Mouse (Mus musculus): ENCODE data around the gene Tm7sf2. TPM values are rescaled to one million over a fixed set of nuclear protein-coding genes. Genes with fewer than 3 reads are reported as not detected.

Tm7sf2 gene
- polyA plus RNA-seq, 1 experiment from 2014 or later: 49.1 TPM

- Histone ChIP-seq H3K9ac (no peak overlapping the region), H3K27me3 (no peaks in the 10 kb centered on the region), H3K36me3 (replicated peaks) (peaks cover 82% of the 10 kb centered on the region), H3K9me3 (replicated peaks) (no peaks in the 10 kb centered on the region), H3K4me2 (no peak overlapping the region), H3K4me3 (replicated peaks) (no peak overlapping the region), H3K27ac (replicated peaks) (no peak overlapping the region), H3K4me1 (replicated peaks) (peaks cover 29% of the 10 kb centered on the region)
- ATAC-seq (ENCODE audit: insufficient read depth): no peak
- 93% methylated on average over 13 of the region's 13 CpGs for WGBS (ENCODE audit: insufficient replicate concordance)
These were observed 20.7 kb upstream of the Tm7sf2 start for GRCm38 (mm10) chr19:6088841-6089240.

- H3K9ac ChIP-seq: peak overlapping the region; percentile 76
- H3K4me2 ChIP-seq: peak overlapping the region; percentile 85
- peak overlapping the region; percentile 92 for H3K27ac ChIP-seq (replicated peaks)
- H3K9me3 ChIP-seq (replicated peaks): no peaks in the 10 kb centered on the region
- ATAC-seq (ENCODE audit: insufficient read depth): peak; percentile 77
- peak overlapping the region; percentile 81 for H3K4me3 ChIP-seq (replicated peaks)
- H3K27me3 ChIP-seq: no peaks in the 10 kb centered on the region
- H3K36me3 ChIP-seq (replicated peaks): peaks cover 72% of the 10 kb centered on the region
- peaks cover 39% of the 10 kb centered on the region for H3K4me1 ChIP-seq (replicated peaks)
- 0% methylated on average over 17 of the region's 17 CpGs for WGBS (ENCODE audit: insufficient replicate concordance)
These were observed 17.3 kb upstream of the Tm7sf2 start for GRCm38 (mm10) chr19:6085417-6085879.

- Histone ChIP-seq H3K27ac (replicated peaks) (peak within 1 kb of the TSS; percentile 92), H3K4me3 (replicated peaks) (peak within 1 kb of the TSS; percentile 81), H3K9me3 (replicated peaks) (no peaks in the 10 kb centered on the region), H3K9ac (peak within 1 kb of the TSS; percentile 76), H3K27me3 (no peaks in the 10 kb centered on the region), H3K4me1 (replicated peaks) (peaks cover 39% of the 10 kb centered on the region), H3K36me3 (replicated peaks) (peaks cover 70% of the 10 kb centered on the region), H3K4me2 (peak within 1 kb of the TSS; percentile 85)
- WGBS (ENCODE audit: insufficient replicate concordance): under 1% methylated on average over 58 of the region's 58 CpGs
- peak; percentile 87 for ATAC-seq (ENCODE audit: insufficient read depth)
These were observed 16.5 kb upstream of the Tm7sf2 start, which contains the start of the genes Zfpl1 and Cdca5 for GRCm38 (mm10) chr19:6084478-6085248. Gene Zfpl1 (minus strand): TSS chr19:6084956. Gene Cdca5 (plus strand): TSS chr19:6084983.

- no peak within 1 kb of the TSS for H3K27ac ChIP-seq (replicated peaks)
- 80% methylated on average over 9 of the region's 9 CpGs for WGBS (ENCODE audit: insufficient replicate concordance)
- no peak for ATAC-seq (ENCODE audit: insufficient read depth)
- no peaks in the 10 kb centered on the region for H3K9me3 ChIP-seq (replicated peaks)
- no peak within 1 kb of the TSS for H3K4me3 ChIP-seq (replicated peaks)
- peaks cover 47% of the 10 kb centered on the region for H3K36me3 ChIP-seq (replicated peaks)
- no peaks in the 10 kb centered on the region for H3K27me3 ChIP-seq
- H3K4me1 ChIP-seq (replicated peaks): peaks cover 43% of the 10 kb centered on the region
- H3K9ac ChIP-seq: no peak within 1 kb of the TSS
- no peak within 1 kb of the TSS for H3K4me2 ChIP-seq
These were observed 14.0 kb upstream of the Tm7sf2 start, which contains the start of gene Gm28374 for GRCm38 (mm10) chr19:6082156-6082555. Gene Gm28374 (minus strand): TSS chr19:6082256.

GRCm38 (mm10) chr19:6079983-6080480 lies 11.9 kb upstream of the Tm7sf2 start, which contains the start of gene Tmem262:
Gene Tmem262 (plus strand): TSS chr19:6080033.
- peaks cover 48% of the 10 kb centered on the region for H3K4me1 ChIP-seq (replicated peaks)
- no peak within 1 kb of the TSS for H3K4me2 ChIP-seq
- H3K36me3 ChIP-seq (replicated peaks): peaks cover 32% of the 10 kb centered on the region
- H3K27ac ChIP-seq (replicated peaks): no peak within 1 kb of the TSS
- no peak for ATAC-seq (ENCODE audit: insufficient read depth)
- H3K4me3 ChIP-seq (replicated peaks): no peak within 1 kb of the TSS
- H3K9ac ChIP-seq: no peak within 1 kb of the TSS
- 78% methylated on average over 12 of the region's 12 CpGs for WGBS (ENCODE audit: insufficient replicate concordance)
- H3K9me3 ChIP-seq (replicated peaks): no peaks in the 10 kb centered on the region
- no peaks in the 10 kb centered on the region for H3K27me3 ChIP-seq

- peak; percentile 85 for ATAC-seq (ENCODE audit: insufficient read depth)
- H3K27ac ChIP-seq (replicated peaks): peak within 1 kb of the TSS; percentile 85
- H3K27me3 ChIP-seq: no peaks in the 10 kb centered on the region
- under 1% methylated on average over 33 of the region's 33 CpGs for WGBS (ENCODE audit: insufficient replicate concordance)
- H3K9ac ChIP-seq: peak within 1 kb of the TSS; percentile 72
- no peaks in the 10 kb centered on the region for H3K9me3 ChIP-seq (replicated peaks)
- H3K4me3 ChIP-seq (replicated peaks): peak within 1 kb of the TSS; percentile 79
- peaks cover 39% of the 10 kb centered on the region for H3K4me1 ChIP-seq (replicated peaks)
- H3K36me3 ChIP-seq (replicated peaks): peaks cover 33% of the 10 kb centered on the region
- H3K4me2 ChIP-seq: peak within 1 kb of the TSS; percentile 83
These were observed 8.6 kb upstream of the Tm7sf2 start, which contains the start of gene Vps51 for GRCm38 (mm10) chr19:6076564-6077393. Gene Vps51 (minus strand): TSS chr19:6077231.

GRCm38 (mm10) chr19:6073889-6074288 lies 5.7 kb upstream of the Tm7sf2 start:
- Histone ChIP-seq H3K4me2 (no peak overlapping the region), H3K27ac (replicated peaks) (peak overlapping the region; percentile 42; the same call in 1 of the 2 replicates), H3K9ac (no peak overlapping the region), H3K4me3 (replicated peaks) (no peak overlapping the region), H3K4me1 (replicated peaks) (peaks cover 42% of the 10 kb centered on the region), H3K27me3 (no peaks in the 10 kb centered on the region), H3K9me3 (replicated peaks) (no peaks in the 10 kb centered on the region), H3K36me3 (replicated peaks) (peaks cover 40% of the 10 kb centered on the region)
- 74% methylated on average over 5 of the region's 5 CpGs for WGBS (ENCODE audit: insufficient replicate concordance)
- no peak for ATAC-seq (ENCODE audit: insufficient read depth)

- Histone ChIP-seq H3K9me3 (replicated peaks) (no peaks in the 10 kb centered on the region), H3K9ac (no peak overlapping the region), H3K36me3 (replicated peaks) (peaks cover 41% of the 10 kb centered on the region), H3K4me3 (replicated peaks) (no peak overlapping the region), H3K4me2 (no peak overlapping the region), H3K27ac (replicated peaks) (no peak overlapping the region), H3K4me1 (replicated peaks) (peaks cover 48% of the 10 kb centered on the region), H3K27me3 (no peaks in the 10 kb centered on the region)
- no peak for ATAC-seq (ENCODE audit: insufficient read depth)
- WGBS (ENCODE audit: insufficient replicate concordance): 89% methylated on average over 19 of the region's 19 CpGs
These were observed 3.1 kb upstream of the Tm7sf2 start for GRCm38 (mm10) chr19:6071261-6071660.

- no peak for ATAC-seq (ENCODE audit: insufficient read depth)
- H3K4me1 ChIP-seq (replicated peaks): peaks cover 48% of the 10 kb centered on the region
- H3K4me2 ChIP-seq: no peak overlapping the region
- H3K36me3 ChIP-seq (replicated peaks): peaks cover 41% of the 10 kb centered on the region
- no peaks in the 10 kb centered on the region for H3K27me3 ChIP-seq
- H3K4me3 ChIP-seq (replicated peaks): no peak overlapping the region
- H3K9me3 ChIP-seq (replicated peaks): no peaks in the 10 kb centered on the region
- no peak overlapping the region for H3K27ac ChIP-seq (replicated peaks)
- WGBS (ENCODE audit: insufficient replicate concordance): 89% methylated on average over 31 of the region's 31 CpGs
- no peak overlapping the region for H3K9ac ChIP-seq
These were observed 2.5 kb upstream of the Tm7sf2 start for GRCm38 (mm10) chr19:6070571-6071250.

- 72% methylated on average over 10 of the region's 10 CpGs for WGBS (ENCODE audit: insufficient replicate concordance)
- no peak overlapping the region for H3K27ac ChIP-seq (replicated peaks)
These were observed 1.7 kb upstream of the Tm7sf2 start for GRCm38 (mm10) chr19:6069851-6070250.

More at GRCm38 (mm10) chr19:6069851-6070250, 1.7 kb upstream of the Tm7sf2 start:
- H3K36me3 ChIP-seq (replicated peaks): peaks cover 40% of the 10 kb centered on the region
- H3K4me2 ChIP-seq: no peak overlapping the region
- no peak for ATAC-seq (ENCODE audit: insufficient read depth)
- no peaks in the 10 kb centered on the region for H3K9me3 ChIP-seq (replicated peaks)
- H3K27me3 ChIP-seq: no peaks in the 10 kb centered on the region
- H3K4me3 ChIP-seq (replicated peaks): no peak overlapping the region
- peaks cover 44% of the 10 kb centered on the region for H3K4me1 ChIP-seq (replicated peaks)
- H3K9ac ChIP-seq: no peak overlapping the region

All from liver, embryonic 15.5 days (tissue).